Mouse (Mus musculus) myocyte (in vitro differentiated cells): ENCODE measurements around the gene Pde8b.

Experiments used
- CEBPB ChIP-seq: IDR thresholded peaks from 2 replicates; pipeline ENCODE4 v1.6.1; 2011; ENCODE audit warnings: mild to moderate bottlenecking, moderate library complexity; ENCODE audit not compliant: poor library complexity, insufficient read depth, severe bottlenecking
- E2F4 ChIP-seq: IDR thresholded peaks from one replicate; pipeline ENCODE4 v1.6.1; 2011; ENCODE audit warnings: mild to moderate bottlenecking, control low read depth, moderate library complexity; ENCODE audit not compliant: insufficient read depth
- MAX ChIP-seq: IDR thresholded peaks from one replicate; pipeline ENCODE4 v1.6.1; 2011; ENCODE audit warnings: low read depth, mild to moderate bottlenecking, control low read depth
- MYOG ChIP-seq, 3 experiments: IDR thresholded peaks; one replicate each; pipeline ENCODE4 v1.6.1; 2011; ENCODE audit warnings: control low read depth in 2 of 3, low read depth in 2 of 3, mild to moderate bottlenecking in 2 of 3; ENCODE audit not compliant: insufficient read length in 2 of 3, control insufficient read depth in 1 of 3, insufficient read depth in 1 of 3
- POLR2A ChIP-seq: IDR thresholded peaks from one replicate; pipeline ENCODE4 v1.6.1; 2011; ENCODE audit warnings: low read depth, mild to moderate bottlenecking, control low read depth, moderate library complexity; ENCODE audit not compliant: insufficient read length
- REST ChIP-seq: IDR thresholded peaks from one replicate; pipeline ENCODE4 v1.6.1; 2011; ENCODE audit warnings: mild to moderate bottlenecking, control low read depth, moderate library complexity; ENCODE audit not compliant: insufficient read depth, insufficient read length
- SRF ChIP-seq: IDR thresholded peaks from one replicate; pipeline ENCODE4 v1.6.1; 2011; ENCODE audit warnings: low read depth; ENCODE audit not compliant: control insufficient read depth, insufficient read length
- TCF12 ChIP-seq: IDR thresholded peaks from one replicate; pipeline ENCODE4 v1.6.1; 2011; ENCODE audit warnings: mild to moderate bottlenecking, control low read depth; ENCODE audit not compliant: poor library complexity, insufficient read depth, severe bottlenecking
- USF1 ChIP-seq: IDR thresholded peaks from one replicate; pipeline ENCODE4 v1.6.1; 2011; ENCODE audit warnings: low read depth, mild to moderate bottlenecking, control low read depth, moderate library complexity

- no peak for TF ChIP-seq POLR2A
- TF ChIP-seq CEBPB = no peak
- no peak for TF ChIP-seq MYOG (IDR thresholded peaks at IDR 0.05; ENCODE audit: control insufficient read depth in 1 of 3, insufficient read depth in 1 of 3, insufficient read length in 2 of 3, low read depth in 2 of 3)
- TF ChIP-seq REST = no peak
- no peak for TF ChIP-seq USF1
- no peak for TF ChIP-seq MAX
- no peak for TF ChIP-seq SRF
- TF ChIP-seq TCF12 = no peak
- TF ChIP-seq E2F4 = no peak
Observed at GRCm38 (mm10) chr13:95070268-95070667, 179.9 kb downstream of the Pde8b start.
